Mouse (Mus musculus) liver, embryonic 15.5 days (tissue): Measurements from ENCODE around the gene Kcnma1. TPM values are rescaled to one million over a fixed set of nuclear protein-coding genes. Genes with fewer than 3 reads are reported as not detected.

Source experiments
- ATAC-seq: fragments of 200-750 bp; cut with Nextera tagmentation; 2 replicates; pipeline ENCODE4 v1.8.0; 2017; ENCODE audit warnings: moderate number of reproducible peaks, mild to moderate bottlenecking, moderate library complexity; ENCODE audit not compliant: insufficient read depth
- H3K27ac ChIP-seq: fragments of 300-500 bp; sonication (generic); replicated peaks from 2 replicates; pipeline ENCODE4 v1.5.1; 2015; ENCODE audit warnings: mild to moderate bottlenecking, inconsistent platforms
- H3K27me3 ChIP-seq: fragments of 300-500 bp; sonication (generic); 2 replicates; pipeline ENCODE4 v1.6.1; 2015; ENCODE audit warnings: mild to moderate bottlenecking, inconsistent platforms
- H3K36me3 ChIP-seq: fragments of 300-500 bp; sonication (generic); replicated peaks from 2 replicates; pipeline ENCODE4 v1.6.1; 2015; ENCODE audit warnings: moderate library complexity, mild to moderate bottlenecking, inconsistent platforms
- H3K4me1 ChIP-seq: fragments of 300-500 bp; sonication (generic); replicated peaks from 2 replicates; pipeline ENCODE4 v1.6.1; 2015; ENCODE audit warnings: inconsistent platforms
- H3K4me2 ChIP-seq: fragments of 300-500 bp; sonication (generic); 2 replicates; pipeline ENCODE4 v1.6.1; 2015; ENCODE audit warnings: moderate library complexity, mild to moderate bottlenecking, inconsistent platforms
- H3K4me3 ChIP-seq: fragments of 300-500 bp; sonication (generic); replicated peaks from 2 replicates; pipeline ENCODE4 v1.5.1; 2015; ENCODE audit warnings: mild to moderate bottlenecking, inconsistent platforms
- H3K9ac ChIP-seq: fragments of 300-500 bp; sonication (generic); 2 replicates; pipeline ENCODE4 v1.6.1; 2015; ENCODE audit warnings: moderate library complexity, mild to moderate bottlenecking, inconsistent platforms
- H3K9me3 ChIP-seq: fragments of 300-500 bp; sonication (generic); replicated peaks from 2 replicates; pipeline ENCODE4 v1.6.1; 2016; ENCODE audit warnings: inconsistent platforms
- WGBS: fragments of 180-500 bp; shearing (Covaris S2); methylation state at CpG from one replicate; pipeline ENCODE4 v1.1.7; 2015; ENCODE audit warnings: mixed read lengths; ENCODE audit not compliant: insufficient replicate concordance; 5-methylcytosine and 5-hydroxymethylcytosine counted together
- polyA plus RNA-seq: library from polyadenylated mRNA; unstranded; fragments of >200 nt; fragmentation: Nextera tagmentation; extraction: Ambion mirVana; gene quantifications from 2 replicates; pipeline ENCODE4 v1.2.1, GENCODE M21; 2015

Kcnma1 gene
- polyA plus RNA-seq, 1 experiment from 2014 or later: 0.07 TPM

DNA sequence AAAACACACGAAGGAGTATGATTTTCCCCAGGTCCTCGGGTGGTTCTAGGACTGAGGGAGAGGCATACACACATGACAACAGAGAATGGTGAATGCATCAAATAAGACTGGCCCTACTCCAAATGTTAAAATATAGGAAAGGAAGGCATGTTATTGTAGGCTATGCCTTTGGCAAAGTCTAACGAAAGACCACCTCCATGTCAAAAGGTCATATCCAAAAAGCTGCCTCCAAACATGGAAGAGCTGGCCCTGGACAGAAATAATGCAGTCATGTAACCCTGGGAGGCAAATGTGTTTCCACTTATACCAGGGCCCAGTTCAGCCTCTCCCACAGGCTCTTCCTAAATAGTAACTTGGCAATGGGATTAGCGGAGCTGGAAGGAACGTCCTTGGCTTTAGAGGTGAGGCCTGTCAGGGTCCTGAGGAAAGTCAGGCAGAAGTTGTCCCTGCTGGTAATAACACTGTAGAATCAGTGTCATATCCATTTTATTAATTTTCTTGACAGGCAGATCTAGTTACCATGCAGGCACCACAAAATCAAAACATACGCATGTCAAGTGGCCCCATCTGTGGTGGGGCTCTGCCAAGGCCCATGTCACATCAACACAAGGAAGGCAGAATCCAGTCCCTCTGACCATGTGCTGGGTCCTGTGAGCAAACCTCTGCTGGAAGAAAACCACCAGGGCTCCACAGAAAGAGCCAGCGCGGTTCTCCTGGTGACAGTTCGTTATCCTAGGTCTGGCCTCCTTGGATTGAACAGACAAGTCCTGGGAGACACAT, 521.5 kb downstream of the Kcnma1 start:
- H3K4me1 ChIP-seq: no peaks in the 10 kb centered on the region
- no peaks in the 10 kb centered on the region for H3K9me3 ChIP-seq
- 74% methylated on average over 9 of the region's 9 CpGs for WGBS
- H3K36me3 ChIP-seq: no peaks in the 10 kb centered on the region
- no peak overlapping the region for H3K4me3 ChIP-seq
- ATAC-seq: no peak
- H3K4me2 ChIP-seq: no peak overlapping the region
- H3K27me3 ChIP-seq: no peaks in the 10 kb centered on the region
- H3K27ac ChIP-seq: no peak overlapping the region
- no peak overlapping the region for H3K9ac ChIP-seq

DNA sequence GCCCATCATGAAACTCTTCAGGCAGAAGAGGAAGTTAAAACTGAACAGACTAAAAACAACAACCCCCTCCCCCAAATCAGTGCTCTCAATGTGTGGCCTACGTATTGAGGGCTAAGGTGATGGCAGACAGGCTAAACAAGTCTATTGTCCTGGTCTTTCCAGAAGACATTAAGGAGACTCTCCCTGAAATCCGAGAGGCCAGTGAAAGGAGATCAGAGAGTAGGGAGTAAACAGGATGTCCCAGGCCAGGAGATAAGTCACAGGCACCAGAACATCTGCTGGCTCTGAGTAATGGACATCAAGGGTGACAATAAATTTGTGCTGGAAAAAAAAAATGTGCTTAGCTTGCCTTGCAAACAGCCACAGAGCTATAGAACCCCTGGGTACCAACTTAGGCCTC, 522.9 kb downstream of the Kcnma1 start:
- Histone ChIP-seq H3K4me3 (no peak overlapping the region), H3K27me3 (no peaks in the 10 kb centered on the region), H3K36me3 (no peaks in the 10 kb centered on the region), H3K9ac (no peak overlapping the region), H3K27ac (no peak overlapping the region), H3K4me2 (no peak overlapping the region), H3K4me1 (no peaks in the 10 kb centered on the region), H3K9me3 (no peaks in the 10 kb centered on the region)
- ATAC-seq: no peak
- WGBS: 26% methylated on average over 2 of the region's 2 CpGs

- no peak overlapping the region for H3K9ac ChIP-seq
- no peaks in the 10 kb centered on the region for H3K36me3 ChIP-seq
- 66% methylated on average over 1 of the region's 1 CpGs for WGBS
- no peak for ATAC-seq
- H3K27me3 ChIP-seq: no peaks in the 10 kb centered on the region
- no peak overlapping the region for H3K4me3 ChIP-seq
- H3K9me3 ChIP-seq: no peaks in the 10 kb centered on the region
- no peaks in the 10 kb centered on the region for H3K4me1 ChIP-seq
- no peak overlapping the region for H3K27ac ChIP-seq
- no peak overlapping the region for H3K4me2 ChIP-seq
Observed at GRCm38 (mm10) chr14:23486687-23487086, 527.6 kb downstream of the Kcnma1 start.

- 31% methylated on average over 7 of the region's 7 CpGs for WGBS
- ATAC-seq: no peak
Observed at GRCm38 (mm10) chr14:23485802-23486500, 528.3 kb downstream of the Kcnma1 start.

GRCm38 (mm10) chr14:23475129-23475528, 539.2 kb downstream of the Kcnma1 start:
- no peak overlapping the region for H3K4me2 ChIP-seq
- H3K27ac ChIP-seq: no peak overlapping the region
- H3K9me3 ChIP-seq: no peaks in the 10 kb centered on the region
- no peaks in the 10 kb centered on the region for H3K36me3 ChIP-seq
- H3K4me1 ChIP-seq: no peaks in the 10 kb centered on the region
- no peak overlapping the region for H3K9ac ChIP-seq
- ATAC-seq: no peak
- 66% methylated on average over 4 of the region's 4 CpGs for WGBS
- H3K27me3 ChIP-seq: no peaks in the 10 kb centered on the region
- H3K4me3 ChIP-seq: no peak overlapping the region

More at GRCm38 (mm10) chr14:23485802-23486500, 528.3 kb downstream of the Kcnma1 start:
- H3K36me3 ChIP-seq: no peaks in the 10 kb centered on the region
- no peaks in the 10 kb centered on the region for H3K4me1 ChIP-seq
- H3K4me3 ChIP-seq: no peak overlapping the region
- H3K27ac ChIP-seq: no peak overlapping the region
- no peaks in the 10 kb centered on the region for H3K27me3 ChIP-seq
- no peak overlapping the region for H3K4me2 ChIP-seq
- H3K9ac ChIP-seq: no peak overlapping the region
- no peaks in the 10 kb centered on the region for H3K9me3 ChIP-seq

DNA sequence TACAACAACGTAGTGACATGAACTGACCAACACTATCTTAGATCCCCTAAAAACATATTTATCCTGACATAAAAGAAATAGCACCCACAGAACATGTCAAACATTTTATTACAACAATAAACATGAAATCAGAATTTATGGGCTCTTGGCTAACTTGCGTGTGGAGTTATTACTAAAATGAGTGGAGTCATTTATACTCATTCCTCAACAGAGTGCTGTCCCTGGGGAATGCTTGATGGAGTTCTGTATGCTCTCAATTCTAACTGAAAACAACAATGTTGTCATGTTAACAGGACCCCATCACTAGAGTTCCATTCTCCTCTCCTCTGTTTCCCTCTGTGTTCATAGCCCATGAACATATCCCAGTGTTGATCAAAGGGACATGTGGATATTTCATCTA, 544.2 kb downstream of the Kcnma1 start:
- no peak overlapping the region for H3K27ac ChIP-seq
- 71% methylated on average over 2 of the region's 2 CpGs for WGBS
- no peak overlapping the region for H3K4me3 ChIP-seq
- no peak overlapping the region for H3K4me2 ChIP-seq
- no peak for ATAC-seq
- H3K27me3 ChIP-seq: no peaks in the 10 kb centered on the region
- H3K9me3 ChIP-seq: no peaks in the 10 kb centered on the region
- no peaks in the 10 kb centered on the region for H3K4me1 ChIP-seq
- no peaks in the 10 kb centered on the region for H3K36me3 ChIP-seq
- no peak overlapping the region for H3K9ac ChIP-seq

DNA sequence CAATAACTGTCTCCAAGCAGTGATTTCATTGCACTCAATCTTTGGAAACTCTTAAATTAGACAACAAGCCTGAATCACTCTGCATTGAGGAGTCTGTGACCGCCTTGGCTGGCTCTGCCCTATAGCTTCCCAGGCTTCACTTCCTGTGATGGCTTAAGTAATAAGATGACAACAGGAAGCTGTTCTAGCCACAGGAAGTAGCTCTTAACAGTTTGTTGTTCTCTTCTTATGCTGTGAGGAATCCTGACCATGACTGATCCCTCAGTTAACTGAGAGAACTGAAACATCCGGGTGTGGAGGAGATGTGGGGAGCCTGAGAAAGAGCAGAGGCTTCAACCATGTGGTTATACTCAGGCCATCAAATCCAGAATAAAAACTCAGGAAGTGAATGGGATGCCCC, 549.2 kb downstream of the Kcnma1 start:
- Histone ChIP-seq H3K4me2 (no peak overlapping the region), H3K4me3 (no peak overlapping the region), H3K36me3 (no peaks in the 10 kb centered on the region), H3K9me3 (no peaks in the 10 kb centered on the region), H3K9ac (no peak overlapping the region), H3K27me3 (no peaks in the 10 kb centered on the region), H3K4me1 (no peaks in the 10 kb centered on the region), H3K27ac (no peak overlapping the region)
- WGBS: 21% methylated on average over 2 of the region's 2 CpGs
- ATAC-seq: no peak

DNA sequence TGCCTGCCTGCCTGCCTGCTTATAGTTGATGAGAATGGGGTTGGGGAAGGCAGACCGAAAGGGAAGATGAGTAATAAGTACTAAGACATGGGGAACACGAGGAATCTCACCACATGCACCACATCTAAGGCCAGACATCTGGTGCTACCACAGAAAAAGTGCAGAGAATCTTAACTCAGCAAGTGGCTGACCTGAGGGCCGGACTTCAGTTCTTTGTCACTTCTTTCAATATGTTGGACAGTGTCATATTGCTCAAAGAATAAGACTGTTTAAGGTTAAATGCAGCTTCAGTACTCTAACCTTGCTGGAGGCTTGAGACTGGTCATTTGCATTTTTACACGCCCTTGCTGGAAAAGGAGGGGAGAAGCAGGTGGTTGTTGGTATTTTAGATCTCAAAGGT, 555.7 kb downstream of the Kcnma1 start:
- Histone ChIP-seq H3K9ac (no peak overlapping the region), H3K36me3 (no peaks in the 10 kb centered on the region), H3K4me1 (no peaks in the 10 kb centered on the region), H3K4me3 (no peak overlapping the region), H3K4me2 (no peak overlapping the region), H3K27ac (no peak overlapping the region), H3K9me3 (no peaks in the 10 kb centered on the region), H3K27me3 (no peaks in the 10 kb centered on the region)
- WGBS: 21% methylated on average over 4 of the region's 4 CpGs
- no peak for ATAC-seq

- Histone ChIP-seq H3K9ac (no peak overlapping the region), H3K27ac (no peak overlapping the region), H3K4me2 (no peak overlapping the region), H3K9me3 (no peaks in the 10 kb centered on the region), H3K4me1 (no peaks in the 10 kb centered on the region), H3K36me3 (no peaks in the 10 kb centered on the region), H3K27me3 (no peaks in the 10 kb centered on the region), H3K4me3 (no peak overlapping the region)
- ATAC-seq: no peak
- 59% methylated on average over 6 of the region's 6 CpGs for WGBS
Observed at GRCm38 (mm10) chr14:23451681-23452080, 562.6 kb downstream of the Kcnma1 start.

GRCm38 (mm10) chr14:23437467-23437866, 576.8 kb downstream of the Kcnma1 start:
- 42% methylated on average over 3 of the region's 3 CpGs for WGBS
- Histone ChIP-seq H3K9me3 (no peaks in the 10 kb centered on the region), H3K4me2 (no peak overlapping the region), H3K27me3 (no peaks in the 10 kb centered on the region), H3K4me1 (no peaks in the 10 kb centered on the region), H3K4me3 (no peak overlapping the region), H3K27ac (no peak overlapping the region), H3K9ac (no peak overlapping the region), H3K36me3 (no peaks in the 10 kb centered on the region)
- no peak for ATAC-seq

- Histone ChIP-seq H3K4me3 (no peak overlapping the region), H3K27me3 (no peaks in the 10 kb centered on the region), H3K4me1 (no peaks in the 10 kb centered on the region), H3K27ac (no peak overlapping the region), H3K9me3 (no peaks in the 10 kb centered on the region), H3K9ac (no peak overlapping the region), H3K4me2 (no peak overlapping the region), H3K36me3 (no peaks in the 10 kb centered on the region)
- no peak for ATAC-seq
- 54% methylated on average over 8 of the region's 8 CpGs for WGBS
Observed at GRCm38 (mm10) chr14:23435861-23436260, 578.4 kb downstream of the Kcnma1 start.
